Mouse (Mus musculus): ENCODE data around the gene Prpf18.

- TF ChIP-seq CTCF (IDR thresholded peaks at IDR 0.05; ENCODE audit: low read depth) (no peak), EP300 (IDR thresholded peaks at IDR 0.05; ENCODE audit: low read depth) (no peak)
Measured at GRCm38 (mm10) chr2:4636656-4637055, 15.3 kb downstream of the Prpf18 start.

Measured in heart, postnatal 0 days (tissue).